Mouse (Mus musculus) neutrophil, adult 83 days (primary cell): ENCODE data around the gene Gm595. TPM values are rescaled to one million over a fixed set of nuclear protein-coding genes. Genes with fewer than 3 reads are reported as not detected.

Experiments
- total RNA-seq, 2 experiments: library from RNA; stranded (reverse); gene quantifications; one replicate each; pipeline ENCODE4 v1.2.4; 2023

The Gm595 gene
- total RNA-seq: not detected

GRCm38 (mm10) chrX:48877613-48878012, at the start of gene Gm595:
Gm595 (minus strand) TSS chrX:48877713.

Other genes starting within 250 kb of the Gm595 start
- not detected for gene Gpr119, start 203.2 kb downstream of the Gm595 start, total RNA-seq
- gene Rbmx2, start 182.7 kb downstream of the Gm595 start, total RNA-seq: 1 to 10 TPM; 5.3 to 5.4 TPM